Mouse (Mus musculus) layer of hippocampus, adult 6 months (tissue): ENCODE data around the gene 2510039O18Rik. TPM values are rescaled to one million over a fixed set of nuclear protein-coding genes. Genes with fewer than 3 reads are reported as not detected.

Experiments used
- long read RNA-seq, 2 experiments: library from polyadenylated mRNA; unstranded; transcript quantifications; one replicate each; pipeline ENCODE4 v2.0.0; 2019 to 2020
- polyA plus RNA-seq: library from polyadenylated mRNA; unstranded; fragments of <200 nt; fragmentation: Nextera tagmentation; gene quantifications from 2 replicates; pipeline ENCODE4 v1.2.3, GENCODE M21; 2021

Gene 2510039O18Rik
- 3.0 and 3.4 TPM in 2 replicates for polyA plus RNA-seq
- long read RNA-seq, experiment 1, transcript 2510039O18Rik-201 (3 exons, 2,731 nt) = major isoform, 5 of 8 reads
- long read RNA-seq, experiment 1, partial matches to known transcripts = 3 of 8 reads
- long read RNA-seq, experiment 1, other reads (novel, unspliced or antisense) = 0 of 8 reads
- long read RNA-seq, experiment 2, transcript 2510039O18Rik-201 (3 exons, 2,731 nt) = major isoform, 5 of 10 reads
- long read RNA-seq, experiment 2, partial matches to known transcripts = 4 of 10 reads
- long read RNA-seq, experiment 2, other reads (novel, unspliced or antisense) = 1 of 10 reads

DNA sequence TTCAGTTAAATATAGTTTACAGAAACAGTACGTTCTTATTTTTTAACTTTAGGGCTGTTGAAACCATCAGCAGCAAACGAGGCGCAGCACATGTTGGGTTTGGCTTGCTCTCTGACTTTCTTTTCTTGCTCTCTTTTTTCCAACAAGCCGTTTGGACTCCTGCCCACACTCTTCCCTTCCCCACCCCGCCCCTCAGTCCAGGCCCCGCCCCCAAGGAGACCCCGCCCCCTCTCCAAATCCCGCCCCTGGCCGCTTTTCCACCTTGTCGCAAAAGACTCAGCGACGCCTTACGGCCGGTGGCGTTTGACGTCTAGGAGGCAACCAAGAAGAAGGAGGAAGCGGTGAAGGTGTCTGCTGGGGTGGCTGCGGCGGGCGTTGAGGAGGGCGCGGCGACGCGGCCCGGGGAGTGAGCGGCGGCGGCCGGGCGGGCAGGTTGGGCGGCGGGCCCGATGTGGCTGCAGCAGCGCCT lies at the start of gene 2510039O18Rik:
TSS of gene 2510039O18Rik (plus strand) at position 320 of the 469 bp plus-strand sequence.

DNA sequence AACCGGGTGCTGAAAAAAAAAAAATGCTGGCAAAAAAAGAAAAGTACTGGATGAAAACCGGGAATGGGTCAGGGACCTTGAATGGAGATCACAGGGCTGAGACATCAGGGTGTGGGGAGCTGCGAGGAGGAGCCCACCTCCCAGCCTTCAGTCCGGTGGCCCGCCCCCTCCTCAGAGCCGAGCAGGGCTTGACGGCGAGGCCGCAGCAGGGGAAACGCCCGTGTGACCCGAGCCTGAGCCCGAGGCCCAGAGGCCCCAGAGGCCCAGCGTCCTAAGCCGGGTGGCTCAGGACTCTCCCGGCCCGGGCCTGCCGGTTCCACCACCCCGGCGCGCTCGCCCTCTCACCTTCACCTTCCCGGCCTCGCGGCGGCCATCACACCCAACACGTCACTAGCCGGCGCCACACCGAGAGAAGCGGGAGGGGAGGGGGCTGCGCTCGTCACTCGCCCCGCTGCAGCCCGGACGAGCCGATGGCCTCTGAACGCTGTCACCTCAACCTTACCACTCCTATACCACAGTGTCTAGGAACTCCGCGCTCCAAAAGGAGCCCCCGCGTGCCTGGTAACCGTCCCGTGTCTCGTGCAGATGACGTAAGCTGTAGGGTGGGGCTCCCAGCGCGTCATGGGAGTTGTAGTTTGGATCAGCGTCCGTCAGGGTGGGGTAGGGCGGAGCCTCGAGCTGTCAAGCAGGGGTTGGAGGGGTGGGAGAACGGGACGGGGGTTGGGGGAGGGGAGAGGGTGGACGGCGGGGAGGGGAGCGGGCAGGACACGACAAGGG lies 36.2 kb upstream of the 2510039O18Rik start, which contains the start of gene Mfn2:
TSS of gene Mfn2 (minus strand) at position 392 of the 777 bp plus-strand sequence.

DNA sequence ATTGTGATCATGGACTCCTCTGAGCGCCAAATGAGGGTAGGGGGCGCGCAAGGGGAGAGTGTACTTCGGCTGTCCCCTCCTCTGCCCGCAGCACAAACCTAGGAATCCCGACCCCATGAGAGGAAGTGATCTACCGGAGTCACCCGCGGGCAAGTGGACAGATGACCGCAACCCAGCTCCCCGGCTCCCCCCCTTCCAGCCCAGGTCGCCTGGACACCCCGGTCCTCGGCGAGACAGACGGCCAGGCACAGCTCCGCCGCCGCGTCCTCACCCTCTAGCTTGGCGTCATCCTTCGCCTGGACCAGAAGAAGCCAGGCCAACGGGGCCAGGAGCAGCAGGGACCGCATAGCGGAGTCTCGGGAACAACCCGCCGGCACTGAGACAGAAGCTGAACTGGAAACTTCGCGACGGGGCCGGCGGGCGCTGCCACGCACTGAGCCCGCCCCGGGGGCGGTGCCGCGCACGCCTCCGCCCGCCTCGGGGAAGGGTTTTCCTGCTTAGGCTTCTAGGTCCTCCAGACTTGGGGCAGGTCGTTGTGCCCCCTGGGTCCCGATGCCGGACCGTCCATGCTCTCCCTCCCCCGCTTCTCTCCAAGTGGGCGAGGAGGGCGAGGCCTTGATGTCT lies 4.3 kb upstream of the 2510039O18Rik start, which contains the start of gene Plod1:
TSS of gene Plod1 (minus strand) at position 437 of the 624 bp plus-strand sequence.

DNA sequence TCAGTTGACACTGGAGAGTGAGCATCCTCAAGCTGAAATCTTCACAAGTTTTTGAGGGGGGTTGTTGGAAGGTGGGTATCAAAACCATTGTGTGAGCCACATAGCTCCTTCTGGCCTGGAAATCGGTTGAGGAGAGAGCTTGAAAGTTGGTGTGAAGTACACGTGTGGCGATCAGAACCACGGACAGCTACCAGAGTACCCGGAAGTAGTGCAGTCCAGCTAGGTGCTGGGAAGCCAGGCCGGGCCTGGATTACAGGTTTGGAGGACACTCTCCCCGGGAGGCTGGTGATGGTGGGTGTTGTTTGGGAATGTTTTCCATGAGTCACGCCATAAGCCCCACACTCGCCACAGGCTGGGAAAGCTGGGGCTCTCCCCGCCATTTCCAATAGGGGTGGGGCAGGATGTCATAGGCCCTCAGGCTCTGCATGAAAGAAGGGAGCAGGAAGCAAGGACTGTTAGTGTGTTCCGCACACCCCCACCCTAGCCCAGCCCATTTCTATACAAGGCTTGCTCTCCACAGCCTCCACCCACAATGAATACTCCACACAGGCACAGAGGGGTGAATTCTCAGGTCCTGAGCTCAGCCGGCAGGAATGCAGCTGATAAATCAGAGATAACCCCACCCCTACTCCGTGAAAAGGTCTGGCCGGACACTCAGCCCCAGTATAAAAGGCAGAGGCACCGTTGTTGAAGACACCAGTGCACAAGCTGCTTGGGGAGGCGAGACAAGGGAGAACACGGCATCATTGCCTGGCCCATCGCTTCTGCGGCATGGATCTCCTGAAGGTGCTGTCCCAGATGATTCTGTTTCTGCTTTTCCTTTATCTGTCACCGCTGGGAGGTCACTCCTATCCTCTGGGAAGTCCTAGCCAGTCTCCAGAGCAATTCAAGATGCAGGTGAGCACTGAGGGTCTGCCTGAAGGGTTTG lies 44.8 kb downstream of the 2510039O18Rik start, which contains the start of gene Nppb:
TSS of gene Nppb (plus strand) at position 584 of the 928 bp plus-strand sequence.

Other genes with a start within 250 kb of the 2510039O18Rik start
- gene Zfp534, start 238.3 kb upstream of the 2510039O18Rik start, polyA plus RNA-seq = not detected in 2 replicates
- 1.4 and 1.7 TPM in 2 replicates for gene Zfp984, start 131.1 kb upstream of the 2510039O18Rik start, polyA plus RNA-seq
- 1.6 and 2.1 TPM in 2 replicates for gene Zfp933, start 92.5 kb upstream of the 2510039O18Rik start, polyA plus RNA-seq
- gene Miip, start 72.1 kb upstream of the 2510039O18Rik start, polyA plus RNA-seq = 5.2 and 5.8 TPM in 2 replicates
- gene Fv1, start 71.9 kb upstream of the 2510039O18Rik start, polyA plus RNA-seq = 1.4 and 1.7 TPM in 2 replicates
- 88.0 and 98.0 TPM in 2 replicates for gene Mfn2, start 36.2 kb upstream of the 2510039O18Rik start, polyA plus RNA-seq
- gene Plod1, start 4.1 kb upstream of the 2510039O18Rik start, polyA plus RNA-seq = 17.2 and 18.9 TPM in 2 replicates
- not detected in 2 replicates for gene Nppb, start 44.9 kb downstream of the 2510039O18Rik start, polyA plus RNA-seq
- 0.28 TPM in 1 of 2 replicates, not detected in the other for gene Nppa, start 59.8 kb downstream of the 2510039O18Rik start, polyA plus RNA-seq
- gene Clcn6, start 97.9 kb downstream of the 2510039O18Rik start, polyA plus RNA-seq = 10.1 and 11.3 TPM in 2 replicates
- 2.8 and 3.3 TPM in 2 replicates for gene Mthfr, start 98.2 kb downstream of the 2510039O18Rik start, polyA plus RNA-seq
- gene Agtrap, start 147.1 kb downstream of the 2510039O18Rik start, polyA plus RNA-seq = 7.8 and 11.2 TPM in 2 replicates
- 31.9 and 32.6 TPM in 2 replicates for gene Mad2l2, start 189.5 kb downstream of the 2510039O18Rik start, polyA plus RNA-seq
- 0.04 and 0.13 TPM in 2 replicates for gene Draxin, start 189.8 kb downstream of the 2510039O18Rik start, polyA plus RNA-seq
- 33.2 and 33.5 TPM in 2 replicates for gene Fbxo6, start 211.2 kb downstream of the 2510039O18Rik start, polyA plus RNA-seq
- gene Fbxo44, start 219.6 kb downstream of the 2510039O18Rik start, polyA plus RNA-seq = 137 and 141 TPM in 2 replicates
- gene Fbxo2, start 219.7 kb downstream of the 2510039O18Rik start, polyA plus RNA-seq = 129 and 149 TPM in 2 replicates